Mouse (Mus musculus) c-Kit-positive CD71-positive TER-119-positive erythroid progenitor cells, embryonic 14.5 days (primary cell): ENCODE measurements around the gene Cadps.
"Not testable (repeated sequence)": the region's sequence is repeated elsewhere in the genome, so short reads cannot be mapped to it uniquely, and the experiment has no call there.

Source experiments
- DNase-seq: peaks from one replicate; pipeline ENCODE4 v3.0.0-alpha.2; 2013; ENCODE audit warnings: low spot score

Gene Cadps

DNA sequence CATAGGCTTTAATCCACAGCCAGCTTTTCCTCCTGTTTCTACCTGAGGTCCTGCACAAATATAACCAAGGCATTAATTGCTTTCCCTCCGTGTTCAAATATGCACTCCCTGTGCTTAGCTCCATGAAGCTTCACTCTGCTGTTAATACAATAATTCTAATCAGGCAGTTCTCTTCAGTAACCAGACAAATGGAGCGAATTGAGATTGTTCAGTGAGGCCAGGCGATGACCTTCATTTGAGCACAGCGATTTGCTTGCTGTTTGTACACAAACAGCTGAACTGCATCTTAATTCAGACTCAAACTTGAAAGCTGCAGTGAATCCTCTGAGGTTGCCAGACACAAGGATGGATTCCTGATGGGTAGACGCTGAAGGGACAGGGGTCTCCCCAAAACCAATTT is 239.3 kb downstream of the Cadps start:
- DNase-seq: no peak

DNA sequence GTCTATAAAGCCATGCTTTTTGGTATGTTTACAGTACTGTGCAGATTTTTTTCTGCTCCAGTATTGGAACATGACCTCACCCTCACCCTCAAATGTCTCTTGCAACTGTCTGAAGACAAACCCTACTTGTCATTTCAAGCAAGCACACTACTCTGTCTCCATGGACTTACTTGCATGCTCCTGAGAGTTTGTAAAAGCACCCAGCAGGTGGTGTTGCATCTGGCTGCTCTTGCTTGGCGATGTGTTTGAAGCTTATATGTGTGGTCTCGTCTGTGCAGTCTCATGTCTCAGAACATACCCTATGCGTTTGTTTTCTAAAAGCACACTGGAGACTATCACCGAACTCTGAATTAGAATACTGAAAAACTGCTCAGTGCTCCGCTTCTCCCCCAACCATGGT is 241.2 kb downstream of the Cadps start:
- no peak for DNase-seq

DNA sequence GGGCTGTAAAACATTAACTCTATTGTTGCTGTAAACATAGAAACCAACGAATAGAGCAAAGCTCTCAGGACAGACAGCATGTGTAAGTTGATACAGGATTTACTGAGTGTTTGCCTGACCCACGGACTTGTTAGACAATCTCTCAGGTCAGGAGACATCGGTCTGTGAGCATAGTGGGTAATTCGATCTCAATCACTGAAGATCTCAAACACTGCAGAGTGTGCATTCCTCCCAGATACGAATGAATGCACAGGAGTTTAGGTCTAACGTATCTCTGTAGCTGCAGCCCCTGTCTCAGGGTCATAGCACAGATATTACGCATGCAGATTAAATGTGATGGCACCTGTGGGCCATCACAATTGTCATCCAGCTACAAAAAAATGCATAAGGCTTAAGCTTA is 242.1 kb downstream of the Cadps start:
- DNase-seq: no peak

DNA sequence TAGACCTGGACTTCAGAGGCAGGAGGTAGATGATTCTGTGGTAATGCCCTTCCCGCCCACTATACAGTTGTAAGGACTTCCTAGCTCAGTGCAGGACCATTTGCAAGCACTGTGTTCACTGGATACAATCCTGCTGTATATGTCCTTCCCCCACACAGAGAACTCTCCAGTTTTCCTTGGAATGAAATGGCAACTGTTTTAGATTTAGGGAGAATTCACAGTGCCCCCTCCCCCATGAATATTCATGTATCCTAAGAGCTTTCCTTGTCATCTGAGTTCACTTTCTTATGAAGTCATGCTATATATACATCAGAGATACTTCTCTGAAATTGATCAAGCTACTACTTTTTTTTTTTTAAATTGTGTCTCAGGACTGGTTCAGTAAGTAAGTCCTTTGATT is 244.7 kb downstream of the Cadps start:
- no peak for DNase-seq

DNA sequence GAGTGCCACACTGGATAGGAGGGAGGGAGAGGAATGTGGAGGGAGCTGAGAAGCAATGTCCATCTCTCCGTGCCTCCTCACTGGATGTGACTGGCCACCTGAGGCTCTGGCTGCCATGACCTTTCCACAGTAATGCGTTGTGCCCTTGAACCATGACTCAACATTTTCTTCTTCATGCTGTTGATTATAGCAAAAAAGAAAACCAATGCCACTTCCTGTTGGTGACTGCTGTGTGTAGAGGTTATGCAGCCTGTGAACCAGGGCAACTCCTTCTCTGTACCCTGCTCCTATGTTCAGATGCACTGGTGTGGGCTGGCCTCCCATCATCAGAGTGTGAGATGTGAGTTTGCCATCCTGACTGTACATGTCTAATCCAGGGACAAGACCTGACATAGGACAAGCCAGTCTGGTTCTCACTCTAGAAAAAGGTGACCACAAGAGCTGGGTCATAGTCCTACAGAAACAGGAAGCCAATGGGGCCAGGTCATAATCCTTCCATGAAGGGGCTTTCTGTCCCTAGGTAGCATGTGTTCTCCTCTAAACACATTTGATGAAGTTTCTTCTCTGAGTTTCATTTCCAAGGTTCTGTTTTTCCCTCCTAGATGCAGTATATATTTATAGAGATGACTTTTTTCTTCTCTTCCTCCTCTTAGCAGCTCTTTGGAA is 245.3 kb downstream of the Cadps start:
- no peak for DNase-seq

DNA sequence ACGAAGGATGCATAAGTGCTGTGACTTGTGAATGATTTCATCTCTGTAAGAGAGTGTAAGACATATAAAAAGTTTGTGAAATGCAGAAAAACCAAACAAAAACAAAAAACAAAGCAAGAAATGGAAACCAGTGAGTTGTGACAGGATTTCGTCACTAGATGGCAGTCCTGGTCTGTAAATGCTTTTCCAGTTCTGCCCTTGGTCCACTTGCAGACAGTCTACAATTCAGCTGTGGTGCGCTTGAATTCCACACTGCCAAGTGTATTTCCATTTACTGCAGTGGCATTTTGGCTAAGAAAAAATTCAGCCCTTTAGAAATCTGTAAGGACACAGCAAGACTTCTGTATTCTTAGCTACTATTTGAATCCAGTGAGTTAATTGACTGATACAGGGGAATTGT is 247.8 kb downstream of the Cadps start:
- no peak for DNase-seq

DNA sequence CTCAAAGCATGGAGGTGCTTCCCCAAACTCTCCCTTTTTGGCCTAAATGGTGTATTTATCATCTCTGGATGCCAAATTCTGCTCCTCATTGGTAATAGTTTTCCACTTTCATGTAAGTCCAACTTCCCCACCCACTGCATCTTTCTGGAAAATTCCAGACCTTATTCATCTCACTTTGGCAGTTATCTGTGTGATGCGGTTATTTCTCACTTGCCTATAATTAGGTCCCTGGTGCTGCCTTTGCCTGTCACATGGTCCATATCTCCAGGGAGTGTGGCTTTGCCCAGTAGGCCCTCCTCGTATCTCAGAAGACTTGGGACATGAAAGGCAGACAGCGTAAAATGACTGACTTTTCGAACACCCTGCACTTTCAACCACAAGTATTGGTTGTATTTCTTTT is 248.5 kb downstream of the Cadps start:
- no peak for DNase-seq

DNA sequence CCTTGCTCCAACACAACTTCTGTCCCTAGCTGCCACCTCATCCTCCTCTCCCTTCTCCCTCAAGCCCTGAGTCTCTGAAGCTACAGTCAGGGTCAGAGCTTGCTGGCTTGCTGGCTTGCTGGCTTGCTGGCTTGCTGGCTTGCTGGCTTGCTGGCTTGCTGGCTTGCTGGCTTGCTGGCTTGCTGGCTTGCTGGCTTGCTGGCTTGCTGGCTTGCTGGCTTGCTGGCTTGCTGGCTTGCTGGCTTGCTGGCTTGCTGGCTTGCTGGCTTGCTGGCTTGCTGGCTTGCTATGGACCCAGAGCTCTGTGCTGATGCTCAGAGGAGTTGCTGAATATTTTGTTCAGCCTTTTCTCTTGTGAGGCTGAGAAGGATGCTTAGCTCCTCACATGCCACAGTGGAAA is 261.1 kb downstream of the Cadps start:
- DNase-seq: not testable (repeated sequence)

DNA sequence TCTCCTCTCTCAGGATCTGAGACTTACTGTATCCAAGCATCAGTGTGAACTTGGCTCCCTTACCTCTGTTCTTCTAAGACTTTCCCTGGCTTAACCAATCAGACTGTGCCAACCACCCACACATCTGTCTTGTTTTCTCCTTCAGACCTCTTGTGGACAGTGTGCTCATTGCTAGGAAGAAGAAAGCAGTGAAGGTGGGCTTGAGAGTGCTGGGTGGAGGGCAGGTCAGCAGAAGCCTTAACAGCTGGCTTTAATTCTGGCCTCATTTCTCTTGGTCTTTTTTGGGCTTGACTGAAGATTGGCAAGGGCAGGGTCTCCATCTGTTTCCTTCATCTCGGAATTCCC is 262.7 kb downstream of the Cadps start:
- no peak for DNase-seq

DNA sequence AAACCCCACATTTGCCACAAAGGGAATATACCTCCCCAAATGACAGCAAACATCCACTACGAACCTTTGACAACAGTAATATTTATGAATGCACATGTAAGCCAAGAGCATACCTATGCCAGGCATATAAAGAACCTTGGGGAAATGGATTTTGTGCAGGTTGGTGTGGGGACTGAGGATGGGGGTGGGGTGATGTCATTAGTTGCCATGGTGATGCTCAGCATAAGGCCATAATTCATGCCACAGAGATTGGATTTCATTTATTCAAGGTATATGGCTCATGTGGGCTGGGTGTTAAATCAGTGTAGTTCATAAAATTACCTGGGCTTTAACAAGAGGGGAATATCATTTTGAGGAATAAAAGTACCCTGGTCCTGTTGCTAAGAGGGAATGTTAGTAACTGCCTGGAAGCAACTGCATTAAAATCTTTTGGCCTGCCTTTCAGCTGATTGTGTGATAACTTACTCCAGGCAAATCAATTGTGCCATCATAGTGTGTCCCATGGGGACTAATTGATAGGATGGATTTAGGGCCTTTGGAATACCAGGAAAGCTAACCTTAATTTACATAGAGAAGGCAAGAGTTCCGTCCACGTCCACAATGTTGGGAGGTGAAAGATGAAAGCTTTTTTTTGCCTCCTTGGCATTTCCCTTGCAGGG is 263.2 kb downstream of the Cadps start:
- no peak for DNase-seq

DNA sequence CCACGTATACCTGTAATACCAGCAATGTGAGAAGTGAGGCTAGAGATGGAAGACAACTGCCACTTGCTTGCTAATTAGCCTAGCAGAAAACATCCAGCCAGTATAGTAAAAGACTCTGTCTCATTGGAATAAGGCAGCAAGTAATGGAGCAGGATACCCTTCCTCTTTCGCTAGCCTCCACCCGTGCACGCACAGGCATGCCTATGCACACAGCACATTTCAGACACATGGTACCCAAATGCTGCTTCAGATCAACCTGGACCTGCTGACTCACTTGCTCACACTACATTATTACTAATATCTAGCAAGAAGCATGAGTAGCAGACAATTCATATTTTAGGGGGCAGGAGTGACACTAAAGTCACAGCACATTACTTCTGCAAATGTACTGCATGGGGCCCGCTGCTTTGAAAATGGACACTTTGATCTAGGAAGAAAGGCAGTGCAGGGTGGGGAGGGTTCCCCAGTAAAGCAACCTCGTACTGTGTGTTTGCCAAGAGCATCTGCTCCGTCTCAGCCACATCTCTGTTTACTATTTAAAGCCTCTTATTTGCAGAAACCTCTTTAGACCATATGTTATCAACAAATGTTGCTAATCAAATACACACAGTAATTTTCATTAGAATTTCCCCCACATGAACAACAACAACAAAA is 263.8 kb downstream of the Cadps start:
- DNase-seq: no peak

DNA sequence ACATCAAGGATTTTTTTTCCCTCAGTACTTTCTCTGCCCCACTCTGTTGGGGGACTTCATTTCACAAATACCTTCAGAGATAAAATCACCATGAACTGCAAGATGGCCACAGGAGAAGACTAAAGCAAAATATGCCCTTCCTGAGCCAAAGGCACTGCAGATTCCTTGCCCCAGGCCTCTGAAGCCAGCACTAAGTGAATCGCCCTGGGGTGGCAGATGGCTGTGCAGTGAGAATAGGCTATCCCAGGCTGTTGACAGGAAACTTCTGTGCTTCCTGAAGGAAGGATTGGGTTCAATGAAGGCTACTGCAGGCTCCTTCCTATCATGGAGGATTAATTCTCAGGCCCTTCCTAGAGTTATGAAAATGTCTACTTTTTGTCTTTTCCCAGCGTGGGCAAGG is 268.4 kb downstream of the Cadps start:
- DNase-seq: no peak

DNA sequence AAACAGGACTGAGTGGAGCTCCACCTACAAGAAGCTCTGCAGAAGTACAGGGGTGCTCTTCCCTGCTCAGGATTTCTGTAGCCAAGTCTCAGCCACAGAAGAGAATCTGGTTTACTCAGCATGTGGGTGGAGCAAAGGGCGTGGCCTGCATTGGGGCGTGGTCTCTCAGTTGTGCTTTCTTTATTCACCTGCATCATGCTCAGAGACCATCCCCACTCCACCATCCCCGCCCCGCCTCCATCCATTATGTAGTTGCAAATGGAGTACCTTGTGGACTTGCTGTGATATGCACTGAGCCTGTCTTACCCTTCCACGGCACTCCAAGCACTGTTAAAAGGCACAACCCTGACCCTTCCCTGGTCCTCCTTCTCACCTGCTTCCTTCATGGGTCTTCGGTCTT is 271.5 kb downstream of the Cadps start:
- no peak for DNase-seq

DNA sequence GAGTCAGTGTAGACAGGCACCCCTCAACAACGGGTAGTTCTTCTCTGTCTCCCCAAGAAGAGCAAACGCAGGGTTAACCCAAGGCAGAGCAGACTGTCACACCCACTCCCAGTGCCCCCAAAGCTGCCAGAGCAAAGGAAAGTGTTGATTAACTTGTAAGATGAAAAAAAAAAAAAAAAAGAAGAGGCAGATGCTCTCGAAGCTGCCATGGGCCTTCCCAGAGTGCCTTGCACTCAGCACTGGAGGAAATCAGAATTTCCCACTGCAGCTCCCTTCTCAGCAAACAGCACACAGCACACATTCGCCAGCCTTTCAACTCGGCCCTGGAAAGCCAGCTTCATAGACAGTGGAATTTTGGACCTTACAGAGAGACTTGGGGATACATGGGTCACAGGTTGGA is 271.9 kb downstream of the Cadps start:
- DNase-seq: no peak

DNA sequence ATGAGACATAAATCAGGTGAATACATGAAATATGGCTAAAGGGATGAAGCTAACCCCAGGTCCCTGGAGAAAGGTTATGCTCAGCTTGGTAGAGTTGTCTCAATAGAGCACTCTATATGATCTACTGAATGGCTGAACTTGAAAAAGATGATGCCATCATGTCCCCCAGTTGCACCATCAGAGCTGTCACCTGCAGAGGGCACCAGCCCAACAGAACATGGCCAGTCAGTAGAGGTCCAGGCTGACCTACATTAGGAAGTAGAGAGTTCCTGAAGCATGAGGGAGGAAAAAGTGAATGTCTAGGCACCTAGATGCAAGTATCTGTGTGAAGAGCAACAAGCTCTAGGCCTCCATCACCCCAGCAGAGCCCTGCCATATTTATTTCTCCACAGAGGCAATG is 273.6 kb downstream of the Cadps start:
- no peak for DNase-seq

DNA sequence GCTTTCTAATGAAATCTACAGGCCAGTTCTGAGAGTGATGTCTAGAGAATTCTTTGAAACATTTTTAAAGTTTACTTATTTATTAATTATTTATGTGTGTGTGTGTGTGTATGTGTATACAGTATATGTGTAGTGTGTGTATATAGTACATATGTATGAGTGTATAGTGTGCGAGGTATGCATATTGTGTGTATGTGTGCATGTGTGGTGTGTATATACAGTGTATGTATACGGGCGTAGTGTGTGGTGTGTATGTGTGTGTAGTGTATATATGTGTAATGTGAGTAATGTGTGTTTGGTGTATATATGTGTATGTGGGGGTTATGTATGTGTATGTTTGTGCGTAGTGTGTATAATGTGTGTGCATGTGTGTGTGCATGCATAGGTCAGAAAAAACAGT is 275.4 kb downstream of the Cadps start:
- no peak for DNase-seq

DNA sequence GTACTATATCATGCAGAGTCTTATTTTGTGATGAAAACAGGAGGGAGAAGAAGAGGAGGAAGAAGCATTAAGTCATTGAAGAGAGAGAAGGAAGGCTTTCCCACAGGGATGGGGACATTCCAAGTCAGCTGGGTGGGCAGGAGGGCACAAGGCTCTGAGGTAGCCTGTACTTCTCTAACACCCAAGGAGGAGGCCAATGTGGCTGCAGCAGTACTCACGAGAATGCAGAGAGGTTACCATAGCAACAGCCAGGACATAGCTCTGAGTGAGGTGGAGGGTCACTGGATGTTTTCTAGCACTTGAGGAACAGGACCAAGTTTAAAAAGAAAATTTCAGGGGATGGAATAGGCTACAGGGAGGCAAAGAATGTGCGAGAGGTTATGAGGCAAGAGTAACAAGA is 281.1 kb downstream of the Cadps start:
- no peak for DNase-seq

DNA sequence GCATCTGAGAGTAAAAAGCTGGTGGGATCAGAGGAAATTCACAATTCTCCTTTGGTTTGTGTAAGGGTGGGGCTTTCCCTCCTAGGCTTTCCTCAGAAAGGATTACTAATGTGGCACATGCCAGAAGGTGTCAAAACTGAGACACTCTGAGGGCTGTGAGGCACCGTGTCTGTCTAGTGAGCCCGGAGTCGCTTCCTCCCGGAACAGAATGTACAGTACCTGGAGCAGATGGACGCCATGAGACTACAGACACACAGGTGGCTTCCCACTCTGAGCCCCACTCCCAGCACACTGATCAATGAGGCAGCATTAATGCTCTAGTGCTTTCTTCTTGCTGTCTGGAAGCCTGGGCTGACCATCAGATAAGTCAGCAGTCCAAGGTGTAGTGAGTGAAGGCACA is 283.8 kb downstream of the Cadps start:
- no peak for DNase-seq

DNA sequence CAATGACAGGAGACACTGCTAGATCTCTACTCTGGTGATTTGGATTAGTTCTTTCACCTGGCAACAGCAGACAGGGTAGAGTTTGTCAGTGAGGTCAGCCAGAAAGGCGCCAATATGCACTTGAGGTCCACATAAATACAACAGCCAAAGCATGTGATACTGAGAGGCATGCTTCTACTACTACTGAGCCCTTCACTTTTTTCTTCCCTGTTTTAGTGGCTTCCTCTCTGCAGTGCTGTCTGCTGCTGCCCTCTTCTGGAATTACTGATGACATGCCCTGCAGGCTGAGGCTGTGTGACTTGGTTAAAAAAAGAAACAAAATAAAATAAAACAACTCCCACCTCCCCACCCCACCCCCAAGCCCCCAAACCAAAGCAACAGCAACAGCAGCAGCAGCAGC is 291.8 kb downstream of the Cadps start:
- no peak for DNase-seq

DNA sequence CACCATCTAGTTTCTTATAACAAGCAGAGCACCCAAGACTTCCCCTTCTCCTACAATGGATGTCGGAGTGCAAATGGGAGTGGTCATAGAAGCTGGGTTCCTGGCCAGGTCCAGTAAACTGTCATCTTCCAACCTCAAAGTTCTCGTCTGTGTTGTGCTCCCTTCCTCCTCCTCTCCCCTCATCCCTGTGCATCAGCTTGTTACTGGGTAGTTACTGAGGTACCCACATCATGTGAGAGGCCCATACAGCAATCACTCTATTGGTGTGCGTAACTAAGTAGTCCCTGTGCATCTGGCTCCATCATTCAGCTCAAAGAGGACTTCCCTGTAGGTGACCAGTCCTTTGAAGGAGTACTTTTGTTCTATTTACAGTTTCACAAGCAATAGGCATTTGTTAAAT is 292.3 kb downstream of the Cadps start:
- no peak for DNase-seq

DNA sequence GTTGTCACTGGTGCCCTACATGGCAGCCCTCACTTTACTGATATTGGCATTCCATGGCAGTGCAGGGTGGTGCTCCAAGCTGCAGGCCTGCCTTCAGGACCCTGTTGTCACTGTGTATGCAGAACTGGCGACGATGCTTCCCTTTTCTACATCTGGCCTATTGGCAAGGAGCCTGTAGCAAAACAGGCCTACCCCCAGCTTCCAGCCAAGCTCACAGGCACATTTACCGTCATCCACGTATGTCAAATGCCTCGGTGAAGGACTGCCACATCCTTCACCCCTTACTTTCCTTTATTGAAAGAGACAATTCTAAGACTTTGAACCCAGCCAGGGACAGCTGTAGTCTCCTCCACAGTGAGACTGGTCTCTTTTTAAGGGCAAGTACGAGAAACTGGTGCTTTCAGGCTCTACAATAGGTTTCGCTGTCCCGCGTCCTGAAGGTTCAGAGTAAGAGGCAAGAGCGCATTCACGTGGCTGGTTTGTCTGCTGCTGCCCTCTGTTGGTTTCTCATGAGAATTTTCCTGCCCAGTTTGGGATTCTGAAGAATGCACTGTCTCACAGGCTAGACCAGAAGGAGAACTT is 292.8 kb downstream of the Cadps start:
- DNase-seq: no peak

DNA sequence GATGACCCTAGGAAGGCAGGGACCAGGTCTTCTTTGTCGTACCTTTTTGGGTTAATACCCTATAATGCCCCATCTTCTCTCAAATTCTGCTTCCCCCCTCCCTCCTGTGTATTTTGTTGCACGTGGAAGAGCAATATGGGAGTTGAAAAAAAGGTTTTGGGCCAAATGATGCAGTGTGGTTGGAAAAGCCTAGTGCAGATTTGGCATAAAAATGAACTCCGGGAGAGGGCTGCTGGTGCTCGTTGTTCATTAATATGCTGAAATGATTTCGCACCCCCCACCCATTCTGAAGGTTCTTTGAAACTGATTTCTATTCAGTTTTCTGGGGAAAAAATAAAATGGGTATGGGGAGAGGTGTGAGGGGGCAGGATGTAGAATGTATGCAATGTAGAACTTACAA is 295.6 kb downstream of the Cadps start:
- DNase-seq: no peak

DNA sequence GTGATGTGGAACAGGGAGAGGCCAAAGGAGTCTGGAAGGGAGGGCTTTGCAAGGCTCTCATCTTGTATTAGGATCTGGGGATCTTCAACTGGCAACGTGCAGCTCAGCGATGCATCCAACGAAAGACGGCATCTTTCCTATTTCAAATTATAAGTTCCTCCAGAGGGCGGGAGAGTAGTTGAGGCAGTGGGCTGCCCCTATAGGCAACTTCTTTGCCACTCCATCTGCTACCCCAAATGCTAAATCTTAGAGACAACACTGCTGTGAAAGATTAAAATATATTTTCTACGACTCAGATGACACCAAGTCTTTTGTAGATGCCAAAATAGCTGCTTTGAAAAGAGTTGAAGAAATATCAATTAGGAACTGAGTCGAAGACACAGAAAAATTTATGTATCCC is 315.9 kb downstream of the Cadps start:
- DNase-seq: no peak
